Mouse (Mus musculus): ENCODE results near the gene Hmox2. TPM values are rescaled to one million over a fixed set of nuclear protein-coding genes. Genes with fewer than 3 reads are reported as not detected.
A peak's percentile ranks its signal among the peaks of the same experiment; 100 is the strongest.
"Not testable (repeated sequence)": the region's sequence is repeated elsewhere in the genome, so short reads cannot be mapped to it uniquely, and the experiment has no call there.

The Hmox2 gene
- total RNA-seq, 4 experiments from 2014 or later = 70.0 to 78.7 (median 75.8) TPM

DNA sequence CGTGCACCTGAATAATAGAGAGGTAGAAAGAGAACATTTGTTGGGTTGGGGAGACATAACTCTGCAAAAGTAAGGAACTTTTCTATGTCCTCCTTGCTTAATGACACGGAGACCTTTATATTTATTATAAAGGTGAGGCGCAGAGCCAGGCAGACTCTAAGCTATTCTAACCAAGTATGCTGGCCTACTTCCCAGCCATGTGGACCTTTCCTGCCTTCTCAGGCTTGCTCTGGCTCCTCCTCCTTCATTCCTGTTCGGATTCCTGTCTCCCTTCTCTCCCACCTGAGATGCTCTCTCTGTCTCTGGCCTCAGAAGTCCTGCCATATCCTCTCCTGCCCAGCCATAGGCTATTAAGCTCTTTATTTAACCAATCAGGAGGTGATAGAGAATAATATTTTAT, 895 bp upstream of the Hmox2 start:
- DNase-seq (ENCODE audit: low spot score) = no peak

DNA sequence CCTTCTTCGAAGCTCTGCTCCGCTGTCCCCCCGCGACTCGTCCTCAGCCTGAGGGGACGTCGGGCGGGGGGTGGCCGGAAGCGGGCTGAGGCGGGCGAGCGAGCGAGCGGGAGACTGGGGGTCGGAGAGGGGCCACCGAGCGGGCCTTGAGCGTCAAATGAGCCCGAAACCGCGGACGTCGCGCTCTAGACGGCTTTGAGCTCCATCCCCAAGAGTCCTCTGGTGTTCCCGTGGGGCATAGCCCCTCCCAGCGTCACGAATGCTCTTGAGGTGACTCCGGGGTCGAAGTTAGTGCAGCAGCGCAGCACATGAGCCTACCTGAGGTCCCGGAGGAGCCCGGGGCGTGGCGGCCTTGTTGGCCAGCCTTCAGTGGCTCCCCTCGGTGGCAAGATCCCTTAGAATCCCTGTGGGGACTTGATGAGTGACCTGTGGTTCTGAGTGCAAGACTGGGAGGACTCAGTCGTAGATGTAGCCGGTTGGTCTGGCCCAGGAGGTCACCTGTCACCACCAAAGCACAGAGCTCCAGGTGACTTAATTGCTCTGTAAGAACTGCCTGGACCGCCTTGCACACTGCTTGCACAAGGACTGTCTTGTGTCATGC, 467 bp downstream of the Hmox2 start:
- DNase-seq (ENCODE audit: low spot score) = peak; percentile 48

DNA sequence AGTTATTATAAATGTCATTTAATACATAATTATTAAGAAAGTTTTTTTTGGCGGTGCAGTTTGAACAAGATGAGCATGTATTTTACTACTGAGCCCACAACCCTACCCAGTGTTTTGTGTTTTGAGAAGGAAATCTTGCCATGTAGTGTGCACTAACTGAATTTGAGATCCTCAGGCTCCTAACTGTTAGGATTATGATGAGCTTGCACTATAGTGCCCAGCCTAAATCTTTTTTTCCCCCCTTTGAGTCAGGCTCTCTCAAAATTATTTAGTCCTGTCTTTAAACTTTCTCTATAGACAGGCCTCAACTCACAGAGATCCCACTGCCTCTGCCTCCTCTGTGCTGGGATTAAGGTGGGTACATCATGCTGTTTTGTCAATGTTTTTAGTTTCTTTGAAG, 1.4 kb downstream of the Hmox2 start:
- no peak for DNase-seq (ENCODE audit: low spot score)

DNA sequence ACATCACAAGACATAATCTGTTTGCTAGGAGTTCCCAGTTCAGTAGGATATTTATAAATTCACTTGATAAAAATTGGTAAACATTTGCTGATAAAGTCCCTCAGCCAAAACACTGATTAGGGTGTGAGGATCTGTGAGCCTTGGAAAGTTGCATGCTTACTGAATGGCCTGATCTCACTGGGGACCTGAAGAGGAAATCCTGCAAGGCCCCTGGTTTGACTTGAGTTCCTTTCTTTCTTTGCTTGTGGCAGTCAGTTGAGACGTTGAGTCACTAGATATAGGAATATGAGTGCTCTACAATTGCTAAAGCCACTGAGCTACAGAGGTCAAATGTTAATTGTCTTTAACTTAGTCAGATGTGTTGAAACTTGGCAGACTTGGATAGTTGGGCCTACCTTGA, 1.8 kb downstream of the Hmox2 start:
- peak; percentile 48 for DNase-seq (ENCODE audit: low spot score)

DNA sequence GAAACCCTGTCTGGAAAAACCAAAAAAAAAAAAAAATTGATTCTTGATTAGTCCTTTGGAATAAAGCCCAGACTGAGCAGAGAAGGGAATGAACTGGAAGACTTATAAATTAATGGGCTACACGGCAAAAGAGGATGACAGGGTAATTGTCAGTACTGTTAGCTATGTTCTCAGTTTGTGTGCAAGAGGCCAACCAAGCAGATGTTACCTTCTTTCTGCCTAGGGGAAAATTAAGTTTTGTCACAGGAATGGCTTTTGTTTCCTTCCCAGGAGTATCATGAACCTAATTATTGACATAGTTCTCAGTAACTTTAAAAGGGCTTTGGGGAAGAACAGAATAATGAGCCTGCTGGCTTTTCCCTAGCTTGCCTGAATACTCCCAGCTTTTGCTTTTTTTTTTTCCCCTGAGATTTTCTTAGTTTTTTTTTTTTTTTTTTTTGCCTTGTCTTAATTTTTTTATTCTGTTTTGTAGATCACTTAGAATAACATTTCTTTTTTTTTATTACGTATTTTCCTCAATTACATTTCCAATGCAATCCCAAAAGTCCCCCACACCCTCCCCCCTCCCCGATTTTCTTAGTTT, 4.7 kb downstream of the Hmox2 start:
- no peak for DNase-seq (ENCODE audit: low spot score)

DNA sequence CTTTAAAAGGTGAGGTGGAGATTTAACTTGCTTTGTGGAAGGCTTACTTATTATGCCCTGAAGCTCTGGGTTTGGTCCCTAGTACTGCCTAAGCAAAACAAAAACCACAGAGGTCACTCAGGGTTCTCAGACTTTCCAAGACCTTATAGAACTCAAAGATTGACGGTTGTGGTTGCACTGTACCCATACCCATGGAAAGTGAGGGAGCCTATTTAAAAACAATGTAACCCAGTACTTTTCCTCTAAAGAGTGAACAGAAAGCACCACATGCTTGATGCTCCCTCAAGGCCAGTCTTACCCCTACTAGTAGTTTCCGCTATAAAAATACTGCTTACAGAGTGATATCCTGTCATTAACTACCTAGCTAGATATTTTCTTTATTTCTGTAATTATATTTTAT, 10.1 kb downstream of the Hmox2 start:
- no peak for DNase-seq (ENCODE audit: low spot score)

DNA sequence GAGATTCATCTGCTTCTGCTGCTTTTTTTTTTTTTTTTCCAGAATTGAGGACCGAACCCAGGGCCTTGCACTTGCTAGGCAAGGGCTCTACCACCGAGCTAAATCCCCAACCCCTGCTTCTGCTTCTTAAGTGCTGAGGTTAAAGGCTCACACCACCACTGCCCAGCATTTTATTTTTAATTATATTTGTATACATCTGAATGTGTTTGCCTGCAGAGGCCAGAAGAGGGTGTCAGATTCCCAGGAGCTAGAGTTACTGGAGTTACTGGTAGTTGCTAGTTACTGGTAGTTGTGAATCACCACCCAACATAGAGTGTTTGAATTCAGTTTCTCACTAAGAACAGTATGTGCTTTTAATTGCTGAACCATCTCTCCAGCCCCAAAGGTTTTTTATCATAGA, 13.8 kb downstream of the Hmox2 start:
- DNase-seq (ENCODE audit: low spot score) = no peak

DNA sequence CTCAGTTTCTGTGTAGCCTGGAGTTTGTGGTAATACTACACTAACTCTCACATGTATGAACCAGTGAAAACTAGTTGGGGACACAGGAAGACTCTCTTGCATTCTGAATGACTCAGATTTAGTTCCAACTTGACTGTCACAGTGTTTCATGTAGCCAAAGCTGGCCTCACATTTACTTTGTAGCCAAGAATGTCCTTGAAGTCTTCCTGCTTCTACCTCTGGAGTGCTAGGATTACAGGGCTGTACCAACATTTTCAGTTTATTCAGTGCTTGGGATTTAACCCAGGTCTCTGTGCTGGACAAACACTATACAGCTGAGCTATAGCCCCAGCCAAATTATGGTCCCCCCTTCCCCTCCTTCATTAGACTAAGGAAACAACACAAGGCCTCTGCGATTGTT, 16.0 kb downstream of the Hmox2 start:
- DNase-seq (ENCODE audit: low spot score) = no peak

DNA sequence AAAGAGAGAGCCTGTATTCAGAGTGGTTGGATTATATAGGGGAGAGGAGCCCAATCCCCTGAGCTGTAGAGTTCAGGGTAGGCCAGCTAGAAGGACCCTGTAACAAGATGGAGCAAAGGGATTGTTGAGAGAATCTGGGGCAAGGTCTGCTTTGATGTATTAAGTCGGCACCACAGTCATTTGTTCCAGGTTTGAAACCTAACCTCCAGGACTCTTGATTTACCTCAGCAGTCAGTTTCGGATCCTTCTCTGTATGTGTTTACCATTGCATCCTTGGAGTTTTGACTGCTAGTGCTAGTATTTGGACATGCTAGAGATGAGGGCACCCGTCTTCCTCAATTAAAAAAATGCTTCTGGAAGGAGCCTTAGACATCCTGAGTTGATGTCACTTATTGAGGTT, 26.0 kb downstream of the Hmox2 start:
- no peak for DNase-seq (ENCODE audit: low spot score)

DNA sequence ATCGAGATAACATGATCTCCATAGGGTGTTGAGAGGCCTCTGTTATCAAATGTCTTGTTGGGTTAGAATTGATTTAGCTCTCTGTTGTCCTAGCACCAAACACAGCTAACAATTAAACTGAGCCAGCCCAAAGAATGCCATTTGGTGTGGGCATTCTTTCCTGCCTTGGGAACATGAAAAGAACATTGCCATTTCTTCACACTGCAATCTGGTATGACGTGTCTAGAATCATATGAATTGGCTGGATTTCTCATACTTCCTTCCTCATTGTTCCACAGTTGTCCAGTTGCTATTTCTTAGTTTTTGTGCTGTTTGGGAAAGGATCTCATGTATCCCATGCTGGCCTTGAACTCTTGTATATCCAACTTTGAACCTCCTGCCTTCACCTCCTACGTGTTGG, 27.9 kb downstream of the Hmox2 start:
- DNase-seq (ENCODE audit: low spot score) = no peak

DNA sequence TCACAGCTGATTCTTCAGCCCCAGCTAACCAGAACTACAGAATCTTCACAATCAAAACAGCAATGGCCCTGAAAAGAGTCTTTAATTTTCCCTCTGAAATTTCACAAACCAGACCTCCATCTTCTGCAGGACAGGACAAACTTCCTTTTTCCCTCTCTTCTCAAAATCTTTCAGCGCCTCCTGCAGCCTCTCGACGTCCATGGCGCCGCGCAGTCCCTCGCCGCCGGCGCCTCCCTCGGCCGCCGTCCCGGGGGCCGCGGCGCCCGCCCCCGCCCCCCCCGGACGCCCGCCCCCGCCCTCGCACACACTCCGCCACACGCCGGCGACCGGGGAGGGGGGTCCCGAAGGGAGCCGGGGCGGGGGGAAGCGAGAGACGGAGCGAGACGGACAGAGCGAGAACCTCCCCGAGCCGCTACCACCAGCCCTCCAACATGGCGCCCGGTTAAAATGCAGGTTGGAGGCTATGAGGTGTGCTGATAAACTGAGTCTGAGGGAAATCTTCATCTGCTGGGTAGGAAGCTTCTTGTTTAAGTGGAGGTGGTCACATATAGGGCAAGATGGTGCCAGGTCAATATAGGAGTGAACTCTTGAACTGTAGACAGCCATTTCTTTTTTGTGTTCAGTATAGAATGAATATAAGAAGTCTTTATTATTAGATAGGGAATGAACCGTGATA, 30.6 kb downstream of the Hmox2 start:
- not testable (repeated sequence) for DNase-seq (ENCODE audit: low spot score)

DNA sequence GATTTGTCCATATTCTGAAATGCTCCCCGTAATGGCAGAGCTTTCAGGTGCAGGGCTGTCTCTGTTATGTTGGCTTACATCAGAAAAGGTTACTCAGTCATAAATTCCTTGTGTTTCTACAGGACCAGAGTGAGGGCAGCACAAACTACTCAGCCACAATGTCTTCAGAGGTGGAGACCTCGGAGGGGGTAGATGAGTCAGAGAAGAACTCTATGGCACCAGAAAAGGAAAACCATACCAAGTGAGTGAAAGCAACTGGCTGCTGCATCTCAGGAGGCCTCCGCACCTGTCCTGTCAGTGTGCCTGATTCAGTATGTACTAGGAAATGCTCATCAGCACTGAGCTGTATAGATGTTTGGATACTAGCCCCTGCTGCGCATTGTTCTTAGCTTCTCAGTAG, 36.3 kb downstream of the Hmox2 start:
- no peak for DNase-seq (ENCODE audit: low spot score)

DNA sequence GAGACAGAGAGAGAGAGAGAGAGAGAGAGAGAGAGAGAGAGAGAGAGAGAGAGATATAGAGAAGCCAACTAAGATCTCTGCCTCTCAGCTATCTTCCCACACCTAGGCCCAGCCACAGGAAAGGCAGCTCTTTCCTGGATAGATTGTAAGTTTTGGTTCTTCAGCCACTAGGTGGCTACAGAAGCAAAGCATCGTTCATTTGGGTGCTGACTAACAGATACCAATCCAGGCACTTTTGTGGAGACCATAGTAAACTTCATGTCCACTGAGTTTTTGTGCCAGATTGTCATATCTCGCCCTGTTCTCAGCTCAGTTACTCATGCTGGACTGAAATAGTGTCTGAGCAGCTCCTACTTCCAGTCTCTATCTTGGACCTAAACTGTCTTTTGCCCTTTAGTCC, 37.1 kb downstream of the Hmox2 start:
- peak; percentile 48 for DNase-seq (ENCODE audit: low spot score)

DNA sequence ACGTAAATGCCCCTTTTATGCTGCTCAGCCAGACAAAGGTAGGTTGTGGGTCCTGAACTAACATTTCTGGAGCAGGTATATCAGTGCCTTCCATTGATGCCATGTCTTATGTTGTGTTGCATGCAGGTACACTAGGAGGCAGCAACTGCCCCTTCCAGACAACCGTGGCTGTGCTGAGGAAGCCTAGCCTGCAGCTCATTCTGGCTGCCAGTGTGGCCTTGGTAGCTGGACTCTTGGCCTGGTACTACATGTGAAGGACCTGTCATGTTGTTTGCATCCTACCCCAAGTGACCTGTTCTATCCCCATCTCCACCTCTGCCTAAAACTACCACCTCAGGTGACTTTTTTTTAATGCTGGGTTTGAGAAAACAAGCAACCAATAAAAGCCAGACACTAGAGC, 39.7 kb downstream of the Hmox2 start:
- no peak for DNase-seq (ENCODE audit: low spot score)

DNA sequence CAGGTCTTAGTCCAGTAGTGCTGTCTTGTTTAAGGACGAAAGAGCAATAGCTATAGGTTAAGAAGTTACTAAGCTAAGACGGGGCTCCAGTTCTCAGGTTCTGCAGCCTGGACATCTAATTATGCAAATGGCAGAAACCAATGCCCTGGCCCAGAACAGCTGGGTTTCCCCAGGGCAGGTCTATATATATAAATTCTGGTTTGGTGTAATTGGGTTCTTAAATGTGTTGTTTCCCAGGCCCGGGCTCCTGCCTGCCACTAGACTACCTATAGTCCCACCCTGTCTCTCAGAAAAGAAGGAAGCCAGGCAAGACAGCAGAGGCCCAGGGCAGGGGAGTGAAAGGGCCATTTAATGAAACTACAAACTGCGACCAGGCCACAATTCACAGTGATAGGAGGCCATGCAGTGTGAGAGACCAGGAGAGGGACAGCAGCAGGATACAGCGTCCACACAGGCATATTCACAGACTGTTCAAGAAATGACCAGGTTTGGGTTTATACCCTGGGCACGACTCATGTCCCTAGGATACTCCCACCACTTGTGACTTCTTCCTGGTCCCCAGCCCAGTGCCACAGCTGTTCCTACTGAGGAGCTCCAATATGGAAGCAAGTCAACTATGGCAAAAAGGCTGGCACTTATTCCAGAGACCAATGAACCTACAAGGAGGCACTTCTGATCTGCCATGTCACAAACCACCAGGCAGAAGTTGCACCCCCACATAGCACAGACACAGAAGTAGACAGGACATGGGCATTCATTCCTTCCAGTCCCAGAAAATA, 41.0 kb downstream of the Hmox2 start:
- DNase-seq (ENCODE audit: low spot score) = no peak

DNA sequence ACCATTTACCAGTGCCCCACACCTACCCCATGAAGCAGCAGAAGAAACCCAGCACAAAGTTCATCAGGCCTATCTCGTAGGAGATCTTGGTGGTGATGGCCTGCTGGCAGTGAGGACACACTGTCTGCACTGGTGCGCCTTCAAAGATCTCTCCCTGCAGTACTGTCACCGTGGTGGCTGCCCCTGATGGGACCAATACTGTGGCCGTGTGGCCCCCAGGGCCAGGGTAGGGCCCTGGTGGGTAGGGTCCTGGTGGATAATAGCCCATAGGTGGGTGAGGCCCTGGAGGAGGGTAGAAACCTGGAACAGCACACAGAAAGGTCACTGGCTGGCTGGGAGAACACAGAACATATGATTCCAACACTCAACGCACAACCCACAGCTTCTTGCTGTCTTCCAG, 42.6 kb downstream of the Hmox2 start:
- DNase-seq (ENCODE audit: low spot score) = no peak

DNA sequence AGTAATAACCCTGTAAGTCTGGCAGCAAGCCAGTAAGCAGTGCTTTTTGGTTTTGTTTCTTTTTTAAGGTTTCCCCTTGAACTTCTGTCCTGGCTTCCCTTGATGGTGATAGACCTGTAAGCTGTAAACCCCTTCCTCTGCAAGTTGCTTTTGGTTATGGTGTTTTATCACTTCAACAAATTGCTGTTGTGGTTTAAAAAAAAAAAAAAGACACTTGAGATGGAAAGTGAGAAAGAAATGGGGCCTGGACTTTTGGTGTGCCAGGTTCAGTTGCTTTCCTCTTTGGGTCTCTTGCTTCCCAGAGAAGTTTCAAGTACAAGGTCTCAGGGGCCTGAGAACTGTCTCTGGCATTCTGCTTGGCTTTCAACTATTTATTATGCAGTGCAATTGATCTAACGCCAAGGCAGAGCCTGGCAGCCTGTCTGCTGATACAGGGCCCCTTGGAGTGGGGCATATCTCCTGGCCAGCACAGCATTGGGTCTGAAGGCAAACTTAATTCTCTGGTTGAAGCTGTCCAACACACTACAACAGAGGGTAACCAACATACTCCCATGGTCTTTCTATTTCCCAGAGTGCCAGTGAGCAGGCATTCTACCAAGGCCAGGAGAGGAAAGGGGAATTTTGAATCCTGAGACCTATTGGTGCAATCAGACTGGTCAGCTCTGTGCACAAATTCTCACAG, 47.3 kb downstream of the Hmox2 start:
- peak; percentile 31 for DNase-seq (ENCODE audit: low spot score)

DNA sequence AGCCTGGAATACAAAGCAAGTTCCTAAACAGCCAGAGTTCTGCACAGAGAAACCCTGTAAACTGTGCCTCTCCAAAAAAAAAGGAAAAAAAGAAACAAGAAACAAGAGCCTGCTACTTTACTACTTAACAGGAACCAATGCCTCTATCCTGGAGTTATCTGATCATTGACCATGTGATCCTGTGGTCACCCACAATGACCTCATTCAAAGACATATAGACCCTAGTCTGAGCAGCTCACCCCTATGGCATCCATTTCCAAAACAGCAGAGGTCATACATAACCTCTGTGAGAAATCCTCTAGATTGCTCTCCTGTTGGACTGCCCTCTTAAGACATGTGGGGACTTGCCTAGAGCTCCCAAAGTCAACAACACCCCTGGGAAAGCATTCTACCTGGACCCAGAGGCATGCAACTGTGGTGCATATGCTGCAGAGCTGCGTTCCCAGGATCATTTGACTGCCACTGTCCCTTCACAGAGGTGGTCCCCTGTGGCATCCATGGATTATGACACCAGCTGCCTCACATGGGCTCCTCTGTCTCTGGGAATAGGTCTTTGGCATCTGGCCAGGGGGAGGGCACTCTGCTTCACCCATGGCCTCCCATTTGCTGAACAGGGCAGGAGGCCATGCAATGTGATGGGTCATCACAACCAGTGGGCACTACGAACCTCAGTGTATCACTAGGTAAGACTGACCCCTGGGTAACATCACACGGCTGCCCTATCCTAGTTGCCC, 51.2 kb downstream of the Hmox2 start:
- DNase-seq (ENCODE audit: low spot score) = no peak

DNA sequence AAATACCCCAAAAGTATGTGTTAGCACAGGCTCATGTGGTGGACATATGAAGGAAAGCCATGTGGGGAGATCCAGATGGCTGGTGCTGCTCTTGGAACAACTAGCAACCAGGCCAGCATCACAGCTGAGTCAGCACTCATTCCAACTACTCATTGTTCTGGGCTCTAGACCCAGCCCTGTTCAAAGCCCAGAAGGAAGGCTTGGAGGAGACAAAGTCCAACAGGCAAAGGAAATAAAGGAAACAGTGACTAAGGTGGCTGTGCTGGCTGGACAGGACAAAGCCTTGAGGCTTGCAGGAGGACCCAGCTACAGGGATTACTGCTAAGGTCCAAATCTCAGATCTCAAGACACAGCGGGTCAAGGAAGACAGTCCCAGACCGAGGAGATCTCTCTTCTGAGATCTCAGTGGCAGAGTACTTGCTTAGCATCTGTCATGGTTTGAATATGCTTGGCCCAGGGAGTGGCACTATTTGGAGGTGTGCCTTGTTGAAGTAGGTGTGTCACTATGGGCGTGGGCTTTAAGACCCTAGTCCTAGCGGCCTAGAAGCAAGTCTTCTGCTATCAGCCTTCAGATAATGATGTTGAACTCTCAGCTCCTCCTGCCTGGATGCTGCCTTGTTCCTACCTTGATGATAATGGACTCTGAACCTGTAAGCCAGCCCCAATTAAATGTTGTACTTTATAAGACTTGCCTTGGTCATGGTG, 51.9 kb downstream of the Hmox2 start:
- no peak for DNase-seq (ENCODE audit: low spot score)

DNA sequence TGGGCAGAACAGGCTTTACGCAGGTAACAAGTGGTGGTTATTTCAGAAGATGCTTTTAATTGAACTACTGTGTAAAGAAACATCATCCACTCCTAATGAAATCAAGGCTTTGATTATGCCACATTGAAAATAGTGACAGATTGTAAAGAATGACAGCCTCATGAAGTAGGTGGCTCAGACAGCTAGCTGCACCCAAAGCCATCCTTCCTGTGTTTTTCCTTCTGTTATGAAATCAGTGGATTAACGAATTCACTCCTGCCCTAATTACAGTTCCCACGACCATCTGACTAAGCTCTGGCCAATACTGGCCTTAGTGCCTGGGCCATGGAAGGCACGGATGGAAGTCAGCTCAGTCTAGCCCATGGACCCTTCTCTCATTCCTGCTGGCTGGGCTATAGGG, 52.8 kb downstream of the Hmox2 start:
- no peak for DNase-seq (ENCODE audit: low spot score)
